Mouse (Mus musculus): ENCODE results near the gene Slc6a19.
"Not testable (repeated sequence)": the region's sequence is repeated elsewhere in the genome, so short reads cannot be mapped to it uniquely, and the experiment has no call there.

Gene Slc6a19

GRCm38 (mm10) chr13:73704694-73705325 is at the start of gene Slc6a19:
Gene Slc6a19, minus strand, starts transcription at chr13:73704865.
- DNase-seq (ENCODE audit: low spot score): no peak

- DNase-seq (ENCODE audit: low spot score): no peak
Observed at GRCm38 (mm10) chr13:73751284-73751683, 46.6 kb upstream of the Slc6a19 start.

GRCm38 (mm10) chr13:73750435-73750834 is 45.8 kb upstream of the Slc6a19 start:
- DNase-seq (ENCODE audit: low spot score): no peak

GRCm38 (mm10) chr13:73748663-73749440 is 44.2 kb upstream of the Slc6a19 start:
- no peak for DNase-seq (ENCODE audit: low spot score)

GRCm38 (mm10) chr13:73743662-73744061 is 39.0 kb upstream of the Slc6a19 start:
- no peak for DNase-seq (ENCODE audit: low spot score)

GRCm38 (mm10) chr13:73742944-73743343 is 38.3 kb upstream of the Slc6a19 start:
- DNase-seq (ENCODE audit: low spot score): no peak

DNA sequence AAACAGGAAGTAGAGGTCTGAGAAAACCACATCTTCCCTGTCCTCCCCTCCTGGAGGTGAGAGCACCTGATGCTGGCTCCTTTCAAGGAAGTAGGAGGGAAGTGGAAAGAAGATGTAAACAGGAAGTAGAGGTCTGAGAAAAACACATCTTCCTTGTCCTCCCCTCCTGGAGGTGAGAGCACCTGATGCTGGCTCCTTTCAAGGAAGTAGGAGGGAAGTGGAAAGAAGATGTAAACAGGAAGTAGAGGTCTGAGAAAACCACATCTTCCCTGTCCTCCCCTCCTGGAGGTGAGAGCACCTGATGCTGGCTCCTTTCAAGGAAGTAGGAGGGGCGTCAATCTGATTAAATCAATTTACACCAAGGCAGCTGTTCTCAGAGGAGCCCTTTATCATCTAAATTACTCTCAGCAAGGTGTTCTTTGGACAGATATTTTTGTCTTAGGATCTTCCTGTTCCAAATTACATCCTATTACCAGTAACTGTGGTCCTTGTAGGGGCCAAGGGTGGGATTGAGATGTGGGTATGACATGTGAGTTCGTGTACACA is 35.8 kb upstream of the Slc6a19 start:
- DNase-seq (ENCODE audit: low spot score): not testable (repeated sequence)

- no peak for DNase-seq (ENCODE audit: low spot score)
Observed at GRCm38 (mm10) chr13:73736943-73737342, 32.3 kb upstream of the Slc6a19 start.

GRCm38 (mm10) chr13:73735928-73736327 is 31.3 kb upstream of the Slc6a19 start:
- no peak for DNase-seq (ENCODE audit: low spot score)

- no peak for DNase-seq (ENCODE audit: low spot score)
Observed at GRCm38 (mm10) chr13:73735270-73735669, 30.6 kb upstream of the Slc6a19 start.

DNA sequence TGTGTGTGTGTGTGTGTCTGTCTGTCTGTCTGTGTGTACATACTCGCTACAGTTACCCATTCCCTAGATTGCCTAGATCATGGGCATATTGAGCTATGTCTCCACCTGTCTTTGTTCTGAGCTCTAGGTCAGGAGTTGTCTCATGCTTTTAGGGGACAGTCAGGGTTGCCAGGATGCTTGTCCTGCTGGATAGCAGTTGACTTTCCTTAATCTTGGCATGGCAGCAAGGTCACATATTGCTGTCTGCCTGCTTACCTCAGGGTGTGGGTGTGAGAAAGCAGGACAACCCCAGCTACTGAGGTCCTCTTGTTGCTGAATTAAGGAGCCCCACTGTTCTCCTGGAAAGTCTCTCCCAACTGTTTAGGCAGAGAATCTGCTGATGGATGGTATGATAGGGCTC is 29.7 kb upstream of the Slc6a19 start:
- no peak for DNase-seq (ENCODE audit: low spot score)

DNA sequence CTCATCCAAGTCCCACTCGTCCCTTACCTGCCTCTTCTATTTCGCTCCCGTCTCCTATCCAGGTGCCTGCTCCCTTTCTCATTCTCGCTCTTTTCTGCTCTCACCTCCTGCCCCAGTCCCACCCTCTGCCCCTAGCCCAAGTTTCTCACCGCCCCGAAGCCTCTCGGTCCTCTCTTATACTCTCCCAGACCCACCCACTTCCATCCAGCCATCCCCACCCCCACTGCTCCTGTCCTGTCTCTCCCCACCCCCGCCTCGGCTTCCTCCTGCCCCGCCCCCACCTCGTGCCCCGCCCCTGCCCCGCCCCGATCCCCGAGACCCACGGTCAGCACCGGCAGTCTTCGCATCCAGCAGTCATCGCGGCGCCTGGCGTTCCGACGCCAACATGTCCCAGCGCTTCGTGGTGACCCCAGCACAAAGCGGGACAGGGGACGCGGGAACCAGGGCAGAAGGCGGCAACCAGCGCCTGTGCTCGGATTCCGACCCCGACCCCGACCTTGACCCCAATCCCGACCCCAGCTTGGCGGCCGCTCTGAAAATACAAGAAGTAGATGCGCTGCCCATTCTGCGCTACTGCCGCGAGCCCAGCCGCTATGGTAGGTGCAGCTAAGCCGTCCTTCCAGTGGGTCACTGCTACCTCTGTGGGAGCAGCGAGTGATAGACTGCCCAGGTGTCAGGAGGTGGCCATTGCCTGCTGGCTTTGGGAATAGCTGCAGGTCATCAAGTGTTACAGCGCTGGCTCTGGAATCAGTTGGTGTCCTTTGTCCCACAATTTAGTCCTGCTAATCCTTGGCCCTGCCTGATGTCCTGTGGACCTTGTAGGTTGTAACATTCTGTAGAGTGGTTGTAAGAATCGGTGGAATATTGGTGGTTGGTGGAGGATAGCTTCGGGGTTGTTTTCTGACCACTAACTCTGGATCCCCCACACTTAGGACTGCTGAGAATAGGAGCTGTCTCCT is 28.4 kb upstream of the Slc6a19 start, which contains the start of gene Slc12a7:
Slc12a7 (plus strand) TSS at position 353 of the 959 bp plus-strand sequence.
- no peak for DNase-seq (ENCODE audit: low spot score)

- DNase-seq (ENCODE audit: low spot score): no peak
Observed at GRCm38 (mm10) chr13:73732235-73732634, 27.6 kb upstream of the Slc6a19 start.

DNA sequence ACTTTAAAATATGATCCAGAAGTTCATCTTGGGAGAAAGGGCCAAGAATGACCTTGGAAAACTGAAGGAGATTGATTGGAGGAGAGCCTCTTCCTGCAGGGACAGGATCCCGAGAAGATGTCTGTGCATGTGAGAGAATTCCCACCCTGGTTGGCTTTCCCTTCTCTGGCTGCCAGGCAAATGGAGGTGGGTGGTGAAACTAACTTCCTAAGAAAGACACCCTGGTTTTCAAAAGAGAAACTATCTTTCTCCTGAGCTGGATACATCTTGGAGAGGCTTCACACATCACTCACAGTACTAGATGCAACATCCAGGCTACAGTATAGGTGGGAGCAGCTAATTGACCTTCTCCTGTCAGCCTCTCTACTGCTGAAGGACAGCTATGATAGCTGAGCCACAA is 26.2 kb upstream of the Slc6a19 start:
- DNase-seq (ENCODE audit: low spot score): no peak

- no peak for DNase-seq (ENCODE audit: low spot score)
Observed at GRCm38 (mm10) chr13:73728633-73729032, 24.0 kb upstream of the Slc6a19 start.

DNA sequence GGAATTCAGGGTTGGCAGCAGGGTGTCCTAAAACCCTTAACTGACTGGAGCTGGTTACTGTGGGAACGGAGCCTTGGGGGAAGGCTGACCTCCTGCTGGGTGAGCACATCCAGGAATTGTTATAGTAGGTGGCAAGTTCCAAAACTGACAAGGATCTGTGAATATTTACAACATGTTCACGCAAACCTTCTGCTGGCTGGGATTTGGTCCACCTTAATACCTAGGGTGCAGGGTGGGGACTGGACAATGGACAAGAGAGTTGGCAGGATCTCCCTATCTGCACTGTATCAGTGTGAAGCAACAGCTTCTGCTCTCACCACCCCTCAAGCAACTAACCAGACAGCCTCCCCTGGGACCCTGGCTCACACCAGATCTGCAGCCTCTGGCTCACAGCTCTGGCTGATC is 23.0 kb upstream of the Slc6a19 start:
- no peak for DNase-seq (ENCODE audit: low spot score)

DNA sequence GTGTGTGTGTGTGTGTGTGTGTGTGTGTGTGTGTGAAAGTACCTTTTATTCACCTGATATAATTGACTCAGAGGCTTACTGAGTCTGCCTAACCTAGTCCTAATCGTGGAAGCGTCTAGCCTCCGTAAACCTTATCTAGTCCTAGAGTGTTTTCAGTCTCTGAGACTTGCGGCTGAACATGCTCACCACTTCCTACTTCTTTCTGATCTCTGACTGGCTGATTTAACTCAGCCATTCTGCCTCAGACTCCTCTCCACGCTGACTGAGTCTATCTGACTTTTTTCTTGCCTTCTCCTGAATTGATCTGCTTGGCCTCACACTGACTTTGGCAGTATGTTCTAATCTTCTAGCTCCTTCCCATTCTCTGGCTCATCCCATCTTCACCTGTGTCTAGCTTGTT is 20.6 kb upstream of the Slc6a19 start:
- DNase-seq (ENCODE audit: low spot score): no peak

- peak; percentile 41 for DNase-seq (ENCODE audit: low spot score)
Observed at GRCm38 (mm10) chr13:73723081-73723668, 18.5 kb upstream of the Slc6a19 start.

- DNase-seq (ENCODE audit: low spot score): no peak
Observed at GRCm38 (mm10) chr13:73720241-73720640, 15.6 kb upstream of the Slc6a19 start.

GRCm38 (mm10) chr13:73718225-73718624 is 13.6 kb upstream of the Slc6a19 start:
- DNase-seq (ENCODE audit: low spot score): peak; percentile 88

GRCm38 (mm10) chr13:73714020-73714419 is 9.4 kb upstream of the Slc6a19 start:
- no peak for DNase-seq (ENCODE audit: low spot score)

DNA sequence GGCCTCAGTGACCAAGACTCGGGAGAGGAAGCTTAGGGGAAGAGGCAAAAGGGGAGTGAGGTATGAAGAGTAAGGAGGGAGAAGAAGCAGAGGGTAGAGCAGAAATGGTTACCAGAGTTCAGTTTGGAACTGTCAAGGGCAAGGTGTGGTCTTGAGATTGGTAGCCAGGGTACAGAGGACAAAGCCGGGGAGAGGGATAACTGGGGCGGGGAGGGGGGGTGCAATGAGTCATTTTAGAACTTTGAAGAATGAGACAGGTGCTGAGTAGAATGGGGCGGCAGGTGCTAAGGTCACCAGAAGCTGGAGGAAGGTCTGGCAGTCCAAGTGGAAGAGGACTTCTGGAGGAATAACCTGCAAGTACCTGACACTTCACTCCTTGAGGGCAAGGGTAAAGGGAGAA is 8.5 kb upstream of the Slc6a19 start:
- no peak for DNase-seq (ENCODE audit: low spot score)

Measured in layer of hippocampus, adult 11-12 months (tissue).